Mouse (Mus musculus): Measurements from ENCODE around the gene Pvr. TPM values are rescaled to one million over a fixed set of nuclear protein-coding genes. Genes with fewer than 3 reads are reported as not detected.
A peak's percentile ranks its signal among the peaks of the same experiment; 100 is the strongest.

The Pvr gene
- polyA plus RNA-seq, 1 experiment, result 8.8 TPM

GRCm38 (mm10) chr7:19876781-19877425 lies 44.1 kb downstream of the Pvr start:
- 12% methylated on average over 14 of the region's 14 CpGs for WGBS
- DNase-seq (ENCODE audit: low read depth, low spot score), result peak; percentile 71

GRCm38 (mm10) chr7:19875948-19876682 lies 44.8 kb downstream of the Pvr start:
- 17% methylated on average over 13 of the region's 13 CpGs for WGBS
- no peak for DNase-seq (ENCODE audit: low read depth, low spot score)

GRCm38 (mm10) chr7:19871943-19872601 lies 48.9 kb downstream of the Pvr start:
- 42% methylated on average over 5 of the region's 5 CpGs for WGBS
- no peak for DNase-seq (ENCODE audit: low read depth, low spot score)

GRCm38 (mm10) chr7:19871137-19871621 lies 49.8 kb downstream of the Pvr start:
- DNase-seq (ENCODE audit: low read depth, low spot score), result no peak
- WGBS, result 55% methylated on average over 10 of the region's 10 CpGs

GRCm38 (mm10) chr7:19867751-19868399 lies 53.1 kb downstream of the Pvr start:
- peak; percentile 64 for DNase-seq (ENCODE audit: low read depth, low spot score)
- 38% methylated on average over 16 of the region's 16 CpGs for WGBS

GRCm38 (mm10) chr7:19866490-19866889 lies 54.5 kb downstream of the Pvr start:
- no peak for DNase-seq (ENCODE audit: low read depth, low spot score)
- WGBS, result 34% methylated on average over 6 of the region's 6 CpGs

GRCm38 (mm10) chr7:19865246-19866036 lies 55.5 kb downstream of the Pvr start:
- WGBS, result 88% methylated on average over 8 of the region's 8 CpGs
- DNase-seq (ENCODE audit: low read depth, low spot score), result no peak

GRCm38 (mm10) chr7:19864241-19864640 lies 56.7 kb downstream of the Pvr start:
- WGBS, result 27% methylated on average over 2 of the region's 2 CpGs
- DNase-seq (ENCODE audit: low read depth, low spot score), result no peak

- DNase-seq (ENCODE audit: low read depth, low spot score), result no peak
- 81% methylated on average over 9 of the region's 9 CpGs for WGBS
Observed at GRCm38 (mm10) chr7:19861199-19861598, 59.8 kb downstream of the Pvr start, which contains the start of gene Ceacam16. Gene Ceacam16 (minus strand): TSS chr7:19861299.

GRCm38 (mm10) chr7:19859740-19860139 lies 61.2 kb downstream of the Pvr start:
- 74% methylated on average over 10 of the region's 10 CpGs for WGBS
- DNase-seq (ENCODE audit: low read depth, low spot score), result no peak

GRCm38 (mm10) chr7:19856283-19856682 lies 64.7 kb downstream of the Pvr start:
- 84% methylated on average over 6 of the region's 6 CpGs for WGBS

GRCm38 (mm10) chr7:19855663-19856062 lies 65.3 kb downstream of the Pvr start:
- DNase-seq (ENCODE audit: low read depth, low spot score), result no peak
- WGBS, result 76% methylated on average over 5 of the region's 5 CpGs

More at GRCm38 (mm10) chr7:19856283-19856682, 64.7 kb downstream of the Pvr start:
- no peak for DNase-seq (ENCODE audit: low read depth, low spot score)

Other genes starting within 250 kb of the Pvr start
- gene Apoc2, start 243.2 kb downstream of the Pvr start, polyA plus RNA-seq (2012; rRNA removed), result 201 and 493 TPM in 2 replicates
- 0.19 TPM in 1 of 2 replicates, not detected in the other for gene Gm44805, start 239.7 kb downstream of the Pvr start, polyA plus RNA-seq (2012; rRNA removed)
- 1.3 and 1.4 TPM in 2 replicates for gene Apoc4, start 239.7 kb downstream of the Pvr start, polyA plus RNA-seq (2012; rRNA removed)
- gene Apoc1, start 228.5 kb downstream of the Pvr start, polyA plus RNA-seq (2012; rRNA removed), result 0.29 and 1.9 TPM in 2 replicates
- 393 and 660 TPM in 2 replicates for gene Apoe, start 222.0 kb downstream of the Pvr start, polyA plus RNA-seq (2012; rRNA removed)
- gene Tomm40, start 205.7 kb downstream of the Pvr start, polyA plus RNA-seq (2012; rRNA removed), result 97.8 and 115 TPM in 2 replicates
- 132 and 182 TPM in 2 replicates for gene Nectin2, start 170.7 kb downstream of the Pvr start, polyA plus RNA-seq (2012; rRNA removed)
- 27.0 and 28.4 TPM in 2 replicates for gene Bcam, start 150.1 kb downstream of the Pvr start, polyA plus RNA-seq (2012; rRNA removed)
- gene Cblc, start 124.4 kb downstream of the Pvr start, polyA plus RNA-seq (2012; rRNA removed), result 78.4 and 107 TPM in 2 replicates
- 94.9 and 95.0 TPM in 2 replicates for gene Bcl3, start 98.4 kb downstream of the Pvr start, polyA plus RNA-seq (2012; rRNA removed)
- gene Gm19345, start 69.2 kb downstream of the Pvr start, polyA plus RNA-seq (2012; rRNA removed), result 0.19 and 0.25 TPM in 2 replicates
- gene Ceacam16, start 59.9 kb downstream of the Pvr start, polyA plus RNA-seq (2012; rRNA removed), result 0.47 and 0.66 TPM in 2 replicates
- gene Ceacam19, start 33.2 kb downstream of the Pvr start, polyA plus RNA-seq (2012; rRNA removed), result 0.03 and 0.07 TPM in 2 replicates
- gene Igsf23, start 29.6 kb upstream of the Pvr start, polyA plus RNA-seq (2012; rRNA removed), result 78.1 and 116 TPM in 2 replicates
- gene Ceacam20, start 44.3 kb upstream of the Pvr start, polyA plus RNA-seq (2012; rRNA removed), result 84.7 and 173 TPM in 2 replicates
- gene Nlrp9b, start 70.3 kb upstream of the Pvr start, polyA plus RNA-seq (2012; rRNA removed), result 9.1 and 17.9 TPM in 2 replicates
- 0.08 and 0.12 TPM in 2 replicates for gene Vmn1r91, start 178.5 kb upstream of the Pvr start, polyA plus RNA-seq (2012; rRNA removed)
- not detected in 2 replicates for gene Gm16442, start 201.4 kb upstream of the Pvr start, polyA plus RNA-seq (2012; rRNA removed)
- not detected in 2 replicates for gene Vmn1r93, start 217.9 kb upstream of the Pvr start, polyA plus RNA-seq (2012; rRNA removed)
- gene Vmn1r94, start 247.2 kb upstream of the Pvr start, polyA plus RNA-seq (2012; rRNA removed), result not detected in 2 replicates

All from large intestine, adult 2 months (tissue).